Mouse (Mus musculus) erythroid progenitor cell, adult 5-6 weeks (primary cell): ENCODE results near the gene Ist1. TPM values are rescaled to one million over a fixed set of nuclear protein-coding genes. Genes with fewer than 3 reads are reported as not detected.

ENCODE experiments used
- ATAC-seq: replicated peaks from 2 replicates; pipeline ENCODE4 v1.8.0; 2016; ENCODE audit warnings: moderate number of reproducible peaks, mild to moderate bottlenecking, moderate TSS enrichment, inconsistent platforms; ENCODE audit not compliant: poor library complexity, low FRiP score, severe bottlenecking
- total RNA-seq, 2 experiments: library from RNA; stranded (forward) in 1 of 2; stranded (reverse) in 1 of 2; fragments of 150-400 nt in 1 of 2; fragments of 186-747, 209-891 nt in 1 of 2; gene quantifications; 2 replicates each; pipeline versions ENCODE4 v1.2.3 to v1.2.4; 2015 to 2017; ENCODE audit warnings: low replicate concordance in 2 of 2

The Ist1 gene
- 66.7 and 85.9 TPM in 2 replicates for total RNA-seq (2015; ENCODE audit: low replicate concordance)
- total RNA-seq (2017; ENCODE audit: low replicate concordance) = 45.2 and 62.4 TPM in 2 replicates

DNA sequence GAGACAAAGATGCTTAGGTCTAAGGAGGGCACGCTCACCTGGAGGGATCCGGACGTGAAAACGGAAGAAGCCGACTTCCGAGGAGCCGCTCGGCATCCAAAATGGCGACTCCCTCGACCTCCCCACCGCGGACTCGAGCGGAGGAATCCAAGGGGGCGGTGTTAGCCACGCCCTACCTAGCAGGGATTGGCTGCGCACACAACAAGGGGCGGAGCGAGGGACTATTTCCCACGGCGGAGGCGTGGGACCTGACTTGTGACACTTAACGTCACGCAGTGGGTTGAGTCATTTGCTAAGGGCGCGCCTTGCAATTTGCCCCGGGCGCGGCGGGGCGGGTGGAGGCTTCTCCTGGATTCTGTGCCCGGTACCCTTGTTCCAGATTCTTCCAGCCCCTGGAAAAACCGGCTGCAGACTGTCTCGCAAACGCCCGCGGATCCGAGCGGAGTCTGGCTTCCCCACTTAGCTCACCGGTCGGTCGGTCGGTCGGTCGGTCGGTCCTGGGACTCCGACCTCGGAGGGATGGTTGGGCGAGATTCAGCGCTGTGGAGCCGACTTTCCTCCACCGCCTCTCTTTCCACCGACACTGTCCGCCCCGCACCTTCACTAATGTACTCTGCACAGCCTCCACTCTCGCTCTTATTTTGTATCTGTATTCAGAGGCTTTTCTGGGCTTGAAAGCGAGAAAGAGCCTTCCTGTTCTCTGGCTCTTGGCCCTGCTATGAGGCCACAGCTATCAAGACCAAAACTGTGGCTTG is at the start of gene Ist1:
Gene Ist1, minus strand, starts transcription at position 115 of the 755 bp plus-strand sequence.
- peak; percentile 97 for ATAC-seq

- no peak for ATAC-seq
These were observed 45.0 kb upstream of the Ist1 start for GRCm38 (mm10) chr8:109738049-109738380.

- peak; percentile 78 for ATAC-seq
These were observed 44.4 kb upstream of the Ist1 start, which contains the start of gene Atxn1l for GRCm38 (mm10) chr8:109737237-109738048. Gene Atxn1l (minus strand): TSS chr8:109737739.

- ATAC-seq = peak; percentile 43
These were observed 43.8 kb upstream of the Ist1 start for GRCm38 (mm10) chr8:109736819-109737218.

GRCm38 (mm10) chr8:109734018-109734417 is 41.0 kb upstream of the Ist1 start:
- ATAC-seq = no peak

- ATAC-seq = no peak
These were observed 38.0 kb upstream of the Ist1 start for GRCm38 (mm10) chr8:109731012-109731411.

DNA sequence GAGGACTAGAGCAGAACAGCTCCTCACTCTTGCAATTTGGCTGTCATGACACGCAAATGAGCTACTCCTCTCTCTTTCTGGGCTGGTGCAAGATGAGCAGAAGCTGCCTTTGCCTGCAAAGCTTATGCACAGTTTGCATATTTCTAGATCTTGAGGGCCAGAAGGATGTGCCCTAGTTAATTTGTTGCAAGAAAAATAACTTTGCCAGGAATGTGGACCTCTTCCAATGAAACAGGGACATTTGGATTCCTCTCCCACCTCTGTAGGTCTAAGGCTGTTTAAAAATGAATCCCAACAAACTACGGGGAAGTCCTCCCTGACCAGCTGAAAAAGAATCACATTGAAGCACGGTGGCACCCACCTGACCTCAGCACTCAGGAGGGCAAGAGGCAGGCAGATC is 32.0 kb upstream of the Ist1 start:
- no peak for ATAC-seq

- no peak for ATAC-seq
These were observed 21.9 kb upstream of the Ist1 start for GRCm38 (mm10) chr8:109714961-109715360.

GRCm38 (mm10) chr8:109712521-109712920 is 19.5 kb upstream of the Ist1 start:
- no peak for ATAC-seq

GRCm38 (mm10) chr8:109707921-109708320 is 14.9 kb upstream of the Ist1 start:
- no peak for ATAC-seq

DNA sequence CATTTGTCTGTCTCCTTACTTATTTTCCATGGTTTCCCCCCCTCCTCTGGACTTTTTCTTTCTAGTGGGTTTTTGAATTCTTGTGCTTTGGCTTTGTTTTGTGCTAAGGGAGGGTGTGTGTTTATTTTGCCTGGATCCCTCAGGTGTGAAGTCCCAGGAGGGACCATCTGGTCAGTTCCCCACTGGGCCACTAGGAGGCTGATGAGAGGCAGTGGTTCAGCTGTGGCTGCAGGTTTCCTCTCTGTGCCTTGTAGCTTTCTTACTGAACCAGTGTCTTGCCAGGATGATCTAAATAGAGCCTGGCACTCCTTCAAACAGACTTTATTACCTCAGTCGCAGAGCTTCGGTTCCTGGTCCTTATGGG is 13.8 kb upstream of the Ist1 start:
- peak; percentile 82 for ATAC-seq

GRCm38 (mm10) chr8:109706076-109706873 is 13.2 kb upstream of the Ist1 start:
- peak; percentile 12; the same call in 1 of the 2 replicates for ATAC-seq

- peak; percentile 88 for ATAC-seq
These were observed 12.4 kb upstream of the Ist1 start, which contains the start of gene Zfp821 for GRCm38 (mm10) chr8:109705320-109706075. Gene Zfp821 (plus strand): TSS chr8:109705546.

DNA sequence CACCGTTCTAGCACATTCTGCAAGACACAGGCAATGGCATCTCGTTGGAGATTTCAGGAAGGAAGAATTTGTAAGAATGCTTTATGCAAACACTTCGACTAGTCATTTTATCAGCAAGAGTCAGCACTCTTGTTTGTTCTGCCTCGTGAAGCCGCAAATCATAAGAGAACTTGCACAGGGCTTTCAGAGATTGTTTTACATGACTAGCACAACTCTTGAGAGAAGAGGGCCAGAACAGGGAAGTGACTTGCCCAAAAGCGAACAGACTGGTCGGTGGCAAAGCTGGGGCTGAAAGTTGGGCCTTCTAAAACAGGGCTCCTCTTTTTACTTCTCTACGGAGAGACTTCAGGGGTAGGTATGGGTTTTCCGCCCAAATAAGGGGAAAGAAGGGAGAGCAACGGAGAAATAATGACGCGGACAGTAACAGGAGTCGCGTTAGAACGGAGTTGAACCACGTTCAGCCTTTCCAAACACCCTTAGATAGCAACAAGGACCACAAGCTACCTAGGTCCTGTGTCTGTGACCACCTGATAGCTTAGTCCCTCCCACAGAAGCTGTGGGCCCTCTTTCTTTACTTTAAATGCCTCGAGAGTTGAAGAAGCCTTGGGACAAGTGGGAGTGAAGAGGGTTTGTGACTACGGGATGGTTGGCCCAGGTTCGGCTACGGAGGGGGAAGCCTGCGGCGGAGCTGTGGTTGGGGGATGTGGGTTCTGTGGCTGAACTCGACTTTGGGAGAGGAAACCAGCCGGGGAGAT is 11.7 kb upstream of the Ist1 start:
- peak; percentile 39 for ATAC-seq

- no peak for ATAC-seq
These were observed 5.4 kb upstream of the Ist1 start for GRCm38 (mm10) chr8:109698477-109698876.

DNA sequence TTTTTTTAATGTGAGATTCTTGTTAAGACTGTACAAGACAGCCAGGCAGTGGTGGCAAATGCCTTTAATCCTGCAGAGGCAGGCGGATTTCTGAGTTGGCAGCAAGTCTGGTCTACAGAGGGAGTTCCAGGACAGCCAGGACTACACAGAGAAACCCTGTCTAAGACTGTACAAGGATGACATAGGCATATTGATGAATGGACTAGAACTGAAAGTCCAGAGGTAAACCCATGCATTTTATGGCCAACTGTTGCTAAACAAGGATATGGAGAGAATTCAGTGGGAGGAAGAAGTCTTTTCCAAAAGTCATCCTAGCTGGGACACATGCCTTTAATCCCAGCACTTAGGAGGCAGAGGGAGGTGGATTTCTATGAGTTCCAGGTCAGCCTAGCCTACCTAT is 4.7 kb upstream of the Ist1 start:
- ATAC-seq = no peak

DNA sequence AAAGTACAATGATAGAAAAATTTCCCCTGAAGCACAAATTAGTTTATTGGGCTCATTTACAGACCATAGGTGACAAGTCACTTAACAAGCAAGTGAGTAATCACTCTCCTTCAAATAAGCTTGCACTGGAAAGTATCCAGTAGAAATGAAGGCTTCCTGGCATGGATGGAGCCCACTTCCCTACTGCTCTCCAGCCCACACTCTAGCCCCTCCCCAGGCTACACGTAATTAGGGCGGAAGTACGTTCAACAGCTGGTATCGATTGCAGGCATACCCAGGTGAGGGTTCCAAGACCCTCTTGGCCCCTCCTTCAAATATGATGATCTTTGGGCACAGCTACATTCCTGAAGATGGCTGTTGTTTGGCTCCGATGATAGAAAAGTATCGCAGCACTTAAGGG is 1.1 kb upstream of the Ist1 start:
- ATAC-seq = no peak

GRCm38 (mm10) chr8:109692443-109693145 is 466 bp downstream of the Ist1 start:
- peak; percentile 58 for ATAC-seq
